Mouse (Mus musculus) heart, embryonic 16.5 days (tissue): Measurements from ENCODE around the gene Nif3l1. TPM values are rescaled to one million over a fixed set of nuclear protein-coding genes. Genes with fewer than 3 reads are reported as not detected.
A peak's percentile ranks its signal among the peaks of the same experiment; 100 is the strongest.

Experiments used
- ATAC-seq: fragments of 200-750 bp; cut with Nextera tagmentation; replicated peaks from 2 replicates; pipeline ENCODE4 v1.8.0; 2017; ENCODE audit warnings: moderate number of reproducible peaks; ENCODE audit not compliant: insufficient read depth, low FRiP score; ENCODE audit errors: extremely low read depth
- H3K27ac ChIP-seq: fragments of 300-500 bp; sonication (generic); 2 replicates; pipeline ENCODE4 v1.5.1; 2014; ENCODE audit warnings: mild to moderate bottlenecking, low read length, control low read depth, moderate library complexity
- H3K27me3 ChIP-seq: fragments of 300-500 bp; sonication (generic); 2 replicates; pipeline ENCODE4 v1.6.1; 2014; ENCODE audit warnings: low read length, mixed read lengths; ENCODE audit not compliant: control insufficient read depth, insufficient read depth
- H3K36me3 ChIP-seq: fragments of 300-500 bp; sonication (generic); 2 replicates; pipeline ENCODE4 v1.6.1; 2014; ENCODE audit not compliant: control insufficient read depth, insufficient read depth
- H3K4me1 ChIP-seq: fragments of 300-500 bp; sonication (generic); 2 replicates; pipeline ENCODE4 v1.6.1; 2014; ENCODE audit warnings: low read length, mixed read lengths; ENCODE audit not compliant: control insufficient read depth, insufficient read depth
- H3K4me2 ChIP-seq: fragments of 300-500 bp; sonication (generic); 2 replicates; pipeline ENCODE4 v1.6.1; 2014; ENCODE audit warnings: low read depth, mild to moderate bottlenecking, control low read depth, low read length
- H3K4me3 ChIP-seq: fragments of 300-500 bp; sonication (generic); 2 replicates; pipeline ENCODE4 v1.5.1; 2014; ENCODE audit warnings: mild to moderate bottlenecking, control low read depth, low read length
- H3K9ac ChIP-seq: fragments of 300-500 bp; sonication (generic); 2 replicates; pipeline ENCODE4 v1.6.1; 2014; ENCODE audit warnings: low read length, control low read depth
- H3K9me3 ChIP-seq: fragments of 300-500 bp; sonication (generic); replicated peaks from 2 replicates; pipeline ENCODE4 v1.6.1; 2016; ENCODE audit warnings: low read length; ENCODE audit not compliant: control insufficient read depth
- WGBS: fragments of 180-500 bp; shearing (Covaris S2); extraction: QIAGEN DNeasy Blood & Tissue Kit; methylation state at CpG from one replicate; pipeline ENCODE4 v1.1.7; 2014; 5-methylcytosine and 5-hydroxymethylcytosine counted together
- polyA plus RNA-seq: library from polyadenylated mRNA; unstranded; fragments of >200 nt; fragmentation: Nextera tagmentation; extraction: Ambion mirVana; gene quantifications from 2 replicates; pipeline ENCODE4 v1.2.1, GENCODE M21; 2015

Gene Nif3l1
- polyA plus RNA-seq, 1 experiment from 2014 or later, result 25.4 TPM

- Histone ChIP-seq H3K4me1 (peaks cover 10% of the 10 kb centered on the region), H3K36me3 (peaks cover 23% of the 10 kb centered on the region), H3K9me3 (peaks cover 29% of the 10 kb centered on the region), H3K9ac (peak within 1 kb of the TSS; percentile 94), H3K4me2 (peak within 1 kb of the TSS; percentile 78), H3K27me3 (no peaks in the 10 kb centered on the region), H3K4me3 (peak within 1 kb of the TSS; percentile 97), H3K27ac (peak within 1 kb of the TSS; percentile 83)
- WGBS, result under 1% methylated on average over 63 of the region's 64 CpGs
- peak; percentile 99 for ATAC-seq
These were observed 59.8 kb downstream of the Nif3l1 start, which contains the start of gene Orc2 for GRCm38 (mm10) chr1:58504577-58505254. Gene Orc2 (minus strand): TSS chr1:58505109.

- Histone ChIP-seq H3K4me3 (no peak overlapping the region), H3K27me3 (no peaks in the 10 kb centered on the region), H3K27ac (no peak overlapping the region), H3K9ac (no peak overlapping the region), H3K9me3 (peaks cover 33% of the 10 kb centered on the region), H3K36me3 (peaks cover 14% of the 10 kb centered on the region), H3K4me2 (no peak overlapping the region), H3K4me1 (peaks cover 10% of the 10 kb centered on the region)
- ATAC-seq, result no peak
- WGBS, result 91% methylated on average over 3 of the region's 3 CpGs
These were observed 62.3 kb downstream of the Nif3l1 start for GRCm38 (mm10) chr1:58507249-58507648.

Other genes with a start within 250 kb of the Nif3l1 start
- gene Aox4, start 234.8 kb upstream of the Nif3l1 start, polyA plus RNA-seq, result 0.22 and 0.30 TPM in 2 replicates
- 0.05 TPM in 1 of 2 replicates, not detected in the other for gene Aox2, start 166.8 kb upstream of the Nif3l1 start, polyA plus RNA-seq
- gene Bzw1, start 52.3 kb upstream of the Nif3l1 start, polyA plus RNA-seq, result 183 and 186 TPM in 2 replicates
- gene Clk1, start 21.1 kb upstream of the Nif3l1 start, polyA plus RNA-seq, result 124 and 151 TPM in 2 replicates
- gene Ppil3, start 335 bp downstream of the Nif3l1 start, polyA plus RNA-seq, result 35.2 and 37.7 TPM in 2 replicates
- gene Orc2, start 60.0 kb downstream of the Nif3l1 start, polyA plus RNA-seq, result 17.8 and 20.4 TPM in 2 replicates
- 3.9 and 4.8 TPM in 2 replicates for gene Fam126b, start 141.2 kb downstream of the Nif3l1 start, polyA plus RNA-seq
- gene Ndufb3, start 141.2 kb downstream of the Nif3l1 start, polyA plus RNA-seq, result 219 and 220 TPM in 2 replicates